Mouse (Mus musculus) neutrophil, adult 59 days (primary cell): ENCODE results near the gene Fam19a1. TPM values are rescaled to one million over a fixed set of nuclear protein-coding genes. Genes with fewer than 3 reads are reported as not detected.

ENCODE experiments used
- total RNA-seq, 2 experiments: library from RNA; stranded (reverse); gene quantifications; 1 replicate in 1 of 2; 2 replicates in 1 of 2; pipeline ENCODE4 v1.2.4; 2023

The Fam19a1 gene
- total RNA-seq = not detected

DNA sequence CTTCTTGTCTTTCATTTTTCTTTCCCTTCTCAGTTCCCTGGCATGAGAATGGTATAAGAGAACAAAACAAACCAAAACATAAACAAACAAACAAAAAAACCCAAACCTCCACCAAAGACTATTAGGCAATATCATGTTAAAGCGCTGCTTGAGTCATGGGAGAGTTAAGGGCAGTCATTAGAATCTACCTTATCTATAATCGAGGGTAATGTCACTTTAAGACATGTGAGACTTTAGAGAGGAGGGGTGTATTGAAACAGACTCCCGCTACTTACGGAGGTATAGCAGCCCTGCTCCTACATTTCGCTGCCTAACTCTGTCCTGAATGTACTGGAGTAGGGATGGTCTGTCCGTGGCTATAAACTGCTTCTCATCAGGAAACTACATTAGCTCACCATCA, at the start of gene Fam19a1:
Fam19a1 (plus strand) TSS at position 301 of the 400 bp plus-strand sequence.

DNA sequence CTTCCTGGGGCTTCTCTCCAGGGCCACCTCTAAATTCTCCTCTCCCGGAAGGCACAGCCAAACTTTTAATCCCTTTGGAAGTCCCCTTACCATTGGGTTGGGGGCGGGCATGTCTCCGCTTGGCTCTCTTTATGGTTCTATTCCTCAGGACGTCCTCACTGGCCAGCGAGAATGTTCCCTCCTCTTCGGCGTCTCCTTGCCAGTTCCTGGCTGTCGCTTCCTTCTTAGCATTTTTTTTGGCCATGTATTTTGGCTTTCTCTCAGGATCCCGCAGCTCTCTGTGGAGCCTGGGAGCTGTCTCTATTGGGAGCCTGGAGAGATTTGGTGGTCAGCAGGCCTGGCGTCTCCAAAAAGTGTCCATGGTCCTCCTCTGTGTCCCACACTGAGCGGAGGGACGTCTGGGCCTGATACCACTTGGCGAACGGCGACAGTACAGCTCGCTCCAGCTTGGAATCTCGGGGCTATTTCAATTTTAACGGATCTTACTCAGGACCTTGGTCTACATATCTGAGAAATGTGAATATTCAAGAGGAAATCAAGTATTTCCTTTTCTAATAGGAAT, 52.9 kb downstream of the Fam19a1 start, which contains the start of gene 1700123L14Rik:
1700123L14Rik (minus strand) TSS at position 426 of the 562 bp plus-strand sequence.

Other genes with a start within 250 kb of the Fam19a1 start
- gene 1700123L14Rik, start 53.1 kb downstream of the Fam19a1 start, total RNA-seq = not detected